Mouse (Mus musculus): ENCODE measurements around the gene Tle6. TPM values are rescaled to one million over a fixed set of nuclear protein-coding genes. Genes with fewer than 3 reads are reported as not detected.
A peak's percentile ranks its signal among the peaks of the same experiment; 100 is the strongest.
"Not testable (repeated sequence)": the region's sequence is repeated elsewhere in the genome, so short reads cannot be mapped to it uniquely, and the experiment has no call there.

The Tle6 gene
- 7.1 and 8.2 TPM in 2 replicates for polyA plus RNA-seq (2016; fragmentation: Nextera tagmentation; extraction: Ambion mirVana)

DNA sequence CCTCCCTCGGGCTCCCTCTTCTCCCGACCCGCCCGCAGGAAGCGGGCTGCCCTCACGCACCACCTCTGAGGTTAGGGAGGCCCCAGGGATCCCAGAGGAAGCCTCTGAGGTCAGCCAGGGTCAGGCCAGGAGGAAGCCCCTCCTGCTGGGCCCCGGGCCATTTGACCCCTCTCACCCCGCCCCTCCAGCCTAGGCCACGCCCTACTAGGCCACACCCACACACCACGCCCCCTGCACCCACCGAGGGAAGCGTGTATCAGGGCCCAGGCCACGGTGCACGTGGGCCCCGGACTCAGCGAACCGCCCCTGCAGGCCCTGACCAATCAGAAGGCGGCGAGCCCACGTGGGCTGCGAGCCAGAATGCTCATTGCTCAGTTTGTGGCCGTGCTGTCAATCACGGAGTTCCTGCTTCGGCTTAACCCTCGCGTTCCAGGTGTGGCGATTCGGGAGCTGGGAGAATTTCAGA lies at the start of gene Tle6:
Gene Tle6, minus strand, starts transcription at position 336 of the 466 bp plus-strand sequence.
- Histone ChIP-seq H3K4me3 (peak within 1 kb of the TSS; percentile 46), H3K9me3 (no peaks in the 10 kb centered on the region), H3K36me3 (replicated peaks) (no peaks in the 10 kb centered on the region), H3K4me1 (peaks cover 82% of the 10 kb centered on the region), H3K27ac (replicated peaks) (peak within 1 kb of the TSS; percentile 75), H3K27me3 (replicated peaks; ENCODE audit: low read depth, poor library complexity, severe bottlenecking) (peaks cover 58% of the 10 kb centered on the region)
- WGBS, result under 1% methylated on average over 28 of the region's 28 CpGs
- peak; percentile 100 for DNase-seq (ENCODE audit: low spot score)

DNA sequence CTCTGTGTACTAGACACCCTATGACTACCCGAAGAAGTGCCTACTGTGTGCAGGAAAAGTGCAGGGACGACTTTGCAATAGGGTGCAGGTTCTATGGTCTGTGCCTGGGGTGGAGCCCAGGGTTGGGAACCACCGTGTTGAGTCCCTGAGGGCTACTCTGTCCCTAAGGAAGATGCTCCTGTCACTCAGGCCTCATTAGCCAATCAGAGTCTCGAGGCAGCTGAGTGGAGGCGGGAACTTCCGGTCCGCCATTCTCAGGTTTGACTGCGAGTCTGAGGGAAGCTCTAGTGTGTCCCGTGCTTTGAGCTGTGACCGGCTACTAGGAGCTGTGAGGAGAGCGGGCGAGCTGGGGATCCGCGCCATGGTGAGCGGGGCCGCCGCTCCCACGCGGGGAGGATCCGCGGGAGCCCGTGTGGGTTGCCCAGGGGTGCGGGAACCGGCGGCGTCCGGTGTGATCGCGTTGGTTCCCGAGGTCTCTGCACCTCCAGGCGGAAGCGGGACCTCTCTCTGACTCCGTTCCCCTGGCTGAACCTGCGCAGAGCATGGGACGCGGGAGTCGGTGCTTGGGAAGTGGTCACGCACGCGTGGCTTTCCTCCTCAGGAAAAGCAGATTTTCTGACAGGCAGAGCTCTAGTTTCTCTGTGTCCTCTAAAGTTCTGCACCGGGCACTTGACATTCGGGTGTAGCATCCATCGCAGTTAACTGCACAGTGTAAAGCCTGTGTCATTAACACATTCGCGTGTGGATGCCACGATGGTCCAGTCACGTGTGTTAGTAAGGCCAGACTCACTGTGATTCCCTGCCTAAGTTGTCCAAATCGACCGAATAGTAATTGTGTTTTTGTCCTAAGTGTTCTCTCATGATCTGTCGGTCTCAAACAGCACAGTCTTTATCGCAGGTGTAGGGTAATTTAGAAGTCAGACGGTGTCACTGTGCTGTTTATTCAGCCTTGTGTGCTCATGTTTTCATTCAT lies 48.2 kb upstream of the Tle6 start, which contains the start of gene Gm10778:
Gene Gm10778, plus strand, starts transcription at position 257 of the 973 bp plus-strand sequence.
- peaks cover 39% of the 10 kb centered on the region for H3K36me3 ChIP-seq (replicated peaks)
- H3K4me3 ChIP-seq, result peak within 1 kb of the TSS; percentile 67
- 5% methylated on average over 39 of the region's 52 CpGs for WGBS
- H3K4me1 ChIP-seq; H3K27me3 ChIP-seq (replicated peaks; ENCODE audit: low read depth, poor library complexity, severe bottlenecking): not testable (repeated sequence)
- DNase-seq (ENCODE audit: low spot score), result peak; percentile 91
- H3K27ac ChIP-seq (replicated peaks), result peak within 1 kb of the TSS; percentile 89
- H3K9me3 ChIP-seq, result peaks cover 18% of the 10 kb centered on the region

DNA sequence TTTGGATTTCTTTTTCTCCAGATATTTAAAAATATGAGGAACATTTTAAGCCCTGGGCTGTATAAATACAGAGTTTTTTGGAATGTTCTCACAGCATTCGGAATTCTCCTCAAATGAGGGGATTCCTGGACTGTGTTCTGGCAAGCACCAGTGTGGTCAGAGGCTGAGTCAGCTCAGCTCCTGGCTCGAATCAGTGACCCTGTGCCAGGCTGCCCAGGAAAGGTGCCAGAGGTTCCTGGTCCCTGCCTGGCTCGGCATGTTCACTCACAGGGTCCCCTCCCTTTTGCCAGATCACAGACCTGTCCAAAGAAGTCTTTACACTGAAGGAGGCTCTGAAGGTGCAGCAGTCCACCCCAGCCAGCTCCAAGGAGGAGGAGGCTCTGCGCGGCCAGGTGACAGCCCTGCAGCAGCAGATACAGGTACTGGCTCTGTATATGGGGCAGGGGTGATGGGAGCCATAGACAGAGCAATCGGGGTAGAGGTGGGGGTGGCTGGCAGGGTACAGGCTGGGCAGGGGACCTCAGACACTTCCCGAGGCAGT lies 45.2 kb upstream of the Tle6 start:
- WGBS, result 82% methylated on average over 7 of the region's 7 CpGs

DNA sequence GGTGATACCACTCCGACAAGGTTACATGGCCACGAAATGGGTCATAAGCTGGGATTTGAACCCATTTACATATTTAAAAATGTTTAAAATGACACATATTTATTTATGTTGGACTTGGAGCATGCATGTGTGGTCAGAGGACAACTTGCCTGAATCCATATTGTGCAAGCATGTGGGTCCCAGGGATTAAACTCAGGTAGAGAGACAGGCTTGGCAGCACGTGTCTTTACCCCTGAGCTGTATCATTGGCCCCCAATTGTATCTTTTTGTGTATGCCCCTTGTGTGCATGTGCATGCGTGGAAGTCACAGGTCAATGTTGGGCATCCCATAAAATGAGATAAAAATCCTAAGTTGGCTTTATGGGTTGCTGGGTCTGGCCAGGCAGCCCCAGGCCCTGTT lies 44.5 kb upstream of the Tle6 start:
- peaks cover 3% of the 10 kb centered on the region for H3K36me3 ChIP-seq (replicated peaks)
- H3K27me3 ChIP-seq (replicated peaks; ENCODE audit: low read depth, poor library complexity, severe bottlenecking), result peaks cover 5% of the 10 kb centered on the region; the same call in 1 of the 2 replicates
- H3K9me3 ChIP-seq, result 0 out of 2 replicates have a peak, but pooled peaks cover 3% of the 10 kb centered on the region
- H3K4me3 ChIP-seq, result no peak overlapping the region
- H3K27ac ChIP-seq (replicated peaks), result no peak overlapping the region
- peaks cover 30% of the 10 kb centered on the region for H3K4me1 ChIP-seq
- WGBS, result 89% methylated on average over 4 of the region's 4 CpGs
- DNase-seq (ENCODE audit: low spot score), result no peak

More for the DNA sequence above, 45.2 kb upstream of the Tle6 start:
- no peak for DNase-seq (ENCODE audit: low spot score)
- peaks cover 5% of the 10 kb centered on the region; the same call in 1 of the 2 replicates for H3K27me3 ChIP-seq (replicated peaks; ENCODE audit: low read depth, poor library complexity, severe bottlenecking)
- H3K4me1 ChIP-seq, result peaks cover 30% of the 10 kb centered on the region
- 0 out of 2 replicates have a peak, but pooled peaks cover 3% of the 10 kb centered on the region for H3K9me3 ChIP-seq
- H3K4me3 ChIP-seq, result no peak overlapping the region
- H3K27ac ChIP-seq (replicated peaks), result no peak overlapping the region
- peaks cover 10% of the 10 kb centered on the region for H3K36me3 ChIP-seq (replicated peaks)

DNA sequence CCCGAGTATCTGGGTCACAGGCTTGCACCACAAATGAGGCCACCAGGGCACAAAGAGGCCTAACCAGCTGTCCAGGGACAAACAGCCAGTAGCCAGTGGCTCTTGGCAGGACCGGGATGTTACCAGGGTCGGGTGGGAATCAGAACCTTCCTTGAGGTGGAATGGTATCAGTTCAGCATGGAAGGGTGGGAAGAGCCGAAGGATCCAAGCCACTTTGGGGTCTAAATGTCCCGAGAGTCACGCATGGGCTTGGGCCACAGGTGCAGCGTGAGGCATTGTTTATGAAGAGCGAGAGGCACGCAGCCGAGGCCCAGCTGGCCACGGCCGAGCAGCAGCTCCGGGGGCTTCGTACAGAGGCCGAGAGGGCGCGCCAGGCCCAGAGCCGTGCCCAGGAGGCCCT lies 43.8 kb upstream of the Tle6 start:
- peak; percentile 12 for DNase-seq (ENCODE audit: low spot score)
- H3K27ac ChIP-seq (replicated peaks), result peak overlapping the region; percentile 96; the same call in 1 of the 2 replicates

DNA sequence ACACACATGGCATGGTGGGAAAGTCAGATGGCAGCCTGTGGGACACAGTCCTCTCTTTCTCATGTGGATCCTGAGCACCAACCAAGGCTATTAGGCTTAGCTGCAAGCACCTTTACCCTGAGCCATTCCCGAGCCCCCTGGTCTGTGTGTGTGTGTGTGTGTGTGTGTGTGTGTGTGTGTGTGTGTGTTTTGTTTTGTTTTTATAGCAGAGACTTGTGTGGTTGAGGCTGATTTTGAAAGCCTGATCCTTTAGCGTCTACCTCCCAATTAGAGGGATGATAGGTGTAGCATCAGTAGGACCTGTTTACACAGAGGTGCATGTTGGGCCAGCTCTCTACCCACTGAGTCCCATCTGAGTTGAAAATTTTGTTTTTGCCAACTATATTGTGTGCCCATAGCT lies 43.3 kb upstream of the Tle6 start:
- 59% methylated on average over 2 of the region's 2 CpGs for WGBS
- no peak for DNase-seq (ENCODE audit: low spot score)
- Histone ChIP-seq H3K4me3 (peak overlapping the region; percentile 85), H3K9me3 (no peaks in the 10 kb centered on the region), H3K27ac (replicated peaks) (peak overlapping the region; percentile 96), H3K27me3 (replicated peaks; ENCODE audit: low read depth, poor library complexity, severe bottlenecking) (peaks cover 5% of the 10 kb centered on the region; the same call in 1 of the 2 replicates), H3K36me3 (replicated peaks) (no peaks in the 10 kb centered on the region), H3K4me1 (peaks cover 27% of the 10 kb centered on the region)

More for the DNA sequence above, 43.8 kb upstream of the Tle6 start:
- Histone ChIP-seq H3K27me3 (replicated peaks; ENCODE audit: low read depth, poor library complexity, severe bottlenecking) (peaks cover 5% of the 10 kb centered on the region; the same call in 1 of the 2 replicates), H3K4me3 (peak overlapping the region; percentile 85; the same call in 1 of the 2 replicates), H3K9me3 (no peaks in the 10 kb centered on the region), H3K4me1 (peaks cover 30% of the 10 kb centered on the region), H3K36me3 (replicated peaks) (no peaks in the 10 kb centered on the region)
- 94% methylated on average over 18 of the region's 18 CpGs for WGBS

DNA sequence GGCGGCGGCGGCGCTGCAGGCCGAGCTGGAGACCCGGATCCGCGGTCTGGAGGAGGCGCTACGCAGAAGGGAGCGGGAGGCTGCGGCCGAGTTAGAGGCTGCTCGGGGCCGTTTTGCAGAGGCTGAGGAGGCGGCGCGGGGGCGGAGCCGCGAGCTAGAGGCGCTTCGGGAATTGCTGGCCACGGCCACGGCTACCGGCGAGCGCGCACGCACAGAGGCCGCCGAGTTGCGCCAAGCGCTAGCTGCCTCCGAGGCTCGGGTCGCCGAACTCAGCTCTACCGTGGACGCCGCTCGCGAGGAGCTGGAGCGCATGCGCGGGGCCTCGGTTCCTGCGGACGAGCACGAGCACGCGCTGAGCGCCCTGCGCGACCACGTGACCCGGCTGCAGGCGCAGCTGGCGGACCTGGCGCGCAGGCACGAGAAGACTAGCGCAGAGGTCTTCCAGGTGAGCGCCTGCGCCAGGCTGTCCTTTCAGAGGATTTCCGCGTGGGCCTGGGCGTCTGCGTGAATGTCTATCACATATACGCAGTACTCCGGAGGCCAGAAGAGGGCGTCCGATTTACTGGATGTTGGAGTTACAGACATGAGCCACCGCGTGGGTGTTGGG lies 42.7 kb upstream of the Tle6 start:
- no peaks in the 10 kb centered on the region for H3K9me3 ChIP-seq
- H3K4me1 ChIP-seq, result peaks cover 27% of the 10 kb centered on the region
- H3K36me3 ChIP-seq (replicated peaks), result no peaks in the 10 kb centered on the region
- under 1% methylated on average over 75 of the region's 75 CpGs for WGBS
- H3K27ac ChIP-seq (replicated peaks), result peak overlapping the region; percentile 96
- H3K27me3 ChIP-seq (replicated peaks; ENCODE audit: low read depth, poor library complexity, severe bottlenecking), result peaks cover 5% of the 10 kb centered on the region; the same call in 1 of the 2 replicates
- DNase-seq (ENCODE audit: low spot score), result peak; percentile 96
- H3K4me3 ChIP-seq, result peak overlapping the region; percentile 85

DNA sequence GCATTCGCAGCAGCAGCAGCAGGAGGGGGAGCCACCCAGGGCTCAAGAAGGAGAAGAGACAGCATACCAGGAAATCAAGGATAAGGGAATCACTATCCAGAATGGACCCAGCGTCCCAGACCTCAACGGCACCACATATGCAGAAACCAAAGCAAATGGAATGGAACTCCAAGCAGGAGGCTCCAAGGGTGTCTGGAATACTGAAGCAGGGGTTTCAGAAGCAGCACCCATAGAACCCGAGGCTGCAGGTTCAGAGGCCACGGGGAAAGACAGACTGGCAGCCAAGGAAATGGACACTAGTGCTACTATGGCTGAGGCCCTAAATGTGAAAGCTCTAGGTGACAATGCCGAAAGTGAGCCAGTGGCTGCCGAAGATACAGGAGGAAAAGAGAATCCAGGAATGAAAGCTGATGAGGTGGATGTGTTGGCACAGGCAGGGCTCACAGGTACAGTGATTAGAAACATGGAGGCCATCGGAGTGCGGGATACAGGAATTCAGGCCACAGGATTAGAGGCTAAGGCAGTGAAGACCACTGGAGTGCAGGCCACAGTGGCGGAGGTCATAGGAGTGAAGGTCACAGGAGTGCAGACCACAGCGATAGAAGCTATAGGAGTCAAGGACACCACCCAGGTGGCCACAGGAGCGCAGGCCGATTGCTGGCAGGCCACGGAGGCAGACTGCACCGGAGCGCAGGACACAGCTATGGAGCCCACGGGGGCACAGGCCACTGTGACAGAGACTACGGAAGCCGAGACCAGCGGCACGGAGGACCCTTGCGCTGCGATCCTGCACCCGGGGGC lies 42.0 kb upstream of the Tle6 start:
- H3K27me3 ChIP-seq (replicated peaks; ENCODE audit: low read depth, poor library complexity, severe bottlenecking), result peaks cover 11% of the 10 kb centered on the region; the same call in 1 of the 2 replicates
- no peaks in the 10 kb centered on the region for H3K36me3 ChIP-seq (replicated peaks)
- peak overlapping the region; percentile 85 for H3K4me3 ChIP-seq
- peak overlapping the region; percentile 96 for H3K27ac ChIP-seq (replicated peaks)
- no peak for DNase-seq (ENCODE audit: low spot score)
- WGBS, result 24% methylated on average over 24 of the region's 24 CpGs
- H3K9me3 ChIP-seq, result no peaks in the 10 kb centered on the region
- peaks cover 27% of the 10 kb centered on the region for H3K4me1 ChIP-seq

DNA sequence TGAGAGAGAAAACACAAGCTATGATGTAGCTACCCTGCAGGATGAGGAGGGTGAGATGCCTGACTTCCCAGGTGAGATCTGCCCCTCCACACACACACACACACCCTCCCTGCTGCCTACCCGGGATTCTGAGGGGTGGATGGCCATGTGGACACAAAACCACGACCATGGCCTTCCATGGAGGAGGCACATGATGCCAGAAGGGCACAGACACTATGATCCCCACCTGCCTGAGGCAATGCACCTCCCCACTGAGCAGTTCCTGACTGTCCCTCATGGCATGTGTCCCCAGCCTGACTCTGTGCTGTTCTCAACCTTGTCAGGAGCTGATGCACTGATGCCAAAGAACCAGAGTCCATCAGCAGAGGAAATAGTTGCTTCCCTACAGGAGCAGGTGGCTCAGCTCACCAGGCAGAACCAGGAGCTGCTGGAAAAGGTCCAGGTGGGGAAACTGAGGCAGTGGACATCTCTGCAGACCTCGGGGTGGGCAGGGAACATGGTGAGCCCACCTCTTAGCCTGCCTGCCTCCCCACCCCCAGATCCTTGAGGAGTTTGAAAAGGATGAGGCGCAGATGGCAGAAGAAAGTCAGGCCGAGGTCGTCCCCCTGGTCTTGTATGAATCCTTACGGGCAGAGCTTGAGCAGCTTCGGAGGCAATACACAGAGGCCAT lies 41.2 kb upstream of the Tle6 start:
- 79% methylated on average over 8 of the region's 8 CpGs for WGBS
- Histone ChIP-seq H3K4me1 (peaks cover 27% of the 10 kb centered on the region), H3K4me3 (peak overlapping the region; percentile 85), H3K27me3 (replicated peaks; ENCODE audit: low read depth, poor library complexity, severe bottlenecking) (peaks cover 11% of the 10 kb centered on the region; the same call in 1 of the 2 replicates), H3K27ac (replicated peaks) (peak overlapping the region; percentile 96; the same call in 1 of the 2 replicates), H3K36me3 (replicated peaks) (no peaks in the 10 kb centered on the region), H3K9me3 (no peaks in the 10 kb centered on the region)
- peak; percentile 6 for DNase-seq (ENCODE audit: low spot score)

DNA sequence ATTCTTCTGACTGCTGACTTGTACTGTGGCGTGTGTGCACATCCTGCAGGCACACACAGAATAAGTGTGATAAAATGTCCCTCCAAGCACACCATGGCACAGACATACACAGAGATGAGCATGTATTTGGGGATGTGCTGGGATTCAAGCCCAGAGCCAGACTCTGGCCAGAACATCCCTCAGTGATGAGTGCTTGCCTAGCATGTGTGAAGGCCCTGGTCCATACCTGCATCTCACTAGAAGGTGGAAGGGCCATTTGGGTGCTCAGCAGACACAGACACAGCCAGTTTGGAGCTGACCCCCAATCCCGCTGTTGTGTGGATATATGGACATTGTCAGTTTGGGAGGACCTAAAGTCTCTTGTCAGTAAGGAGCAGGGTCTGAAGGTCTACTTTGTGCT lies 40.7 kb upstream of the Tle6 start:
- H3K4me3 ChIP-seq, result 0 out of 2 replicates have a peak overlapping the region, but pooled peaks have one; percentile 11
- DNase-seq (ENCODE audit: low spot score), result peak; percentile 5
- H3K9me3 ChIP-seq, result no peaks in the 10 kb centered on the region
- WGBS, result 92% methylated on average over 2 of the region's 2 CpGs
- no peaks in the 10 kb centered on the region for H3K36me3 ChIP-seq (replicated peaks)
- peaks cover 10% of the 10 kb centered on the region; the same call in 1 of the 2 replicates for H3K27me3 ChIP-seq (replicated peaks; ENCODE audit: low read depth, poor library complexity, severe bottlenecking)
- peaks cover 27% of the 10 kb centered on the region for H3K4me1 ChIP-seq
- H3K27ac ChIP-seq (replicated peaks), result no peak overlapping the region

DNA sequence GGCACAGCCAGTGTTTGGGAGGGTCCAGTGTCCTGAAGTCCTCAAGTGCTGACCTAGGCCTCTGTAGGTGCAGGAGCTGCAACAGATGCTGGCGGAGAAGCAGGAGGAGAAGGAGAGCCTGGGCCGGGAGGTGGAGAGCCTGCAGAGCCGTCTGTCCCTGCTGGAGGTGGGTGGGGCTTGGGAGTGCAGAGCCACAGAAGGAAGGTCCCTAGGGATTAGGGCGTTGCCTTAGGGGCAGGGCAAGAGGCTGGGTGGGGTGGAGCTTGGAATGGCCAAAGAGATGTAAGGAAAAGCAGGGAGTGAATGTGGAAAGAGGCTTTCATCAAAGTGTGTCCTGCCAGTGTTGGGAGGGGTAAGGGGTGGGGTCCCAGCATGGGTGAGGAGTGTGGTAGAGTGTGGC lies 40.0 kb upstream of the Tle6 start:
- not testable (repeated sequence) for H3K27me3 ChIP-seq (replicated peaks; ENCODE audit: low read depth, poor library complexity, severe bottlenecking); H3K27ac ChIP-seq (replicated peaks); H3K36me3 ChIP-seq (replicated peaks); H3K9me3 ChIP-seq; DNase-seq (ENCODE audit: low spot score); H3K4me3 ChIP-seq
- WGBS, result 48% methylated on average over 4 of the region's 4 CpGs
- peaks cover 32% of the 10 kb centered on the region for H3K4me1 ChIP-seq

All from embryonic facial prominence, embryonic 10.5 days (tissue).